Mouse (Mus musculus): ENCODE measurements around the gene Cpa2. TPM values are rescaled to one million over a fixed set of nuclear protein-coding genes. Genes with fewer than 3 reads are reported as not detected.

The Cpa2 gene
- total and polyA plus RNA-seq, 3 experiments: 0.12 TPM; not detected in 2

GRCm38 (mm10) chr6:30550496-30551192 lies 9.3 kb downstream of the Cpa2 start:
- Histone ChIP-seq H3K27ac (no peak overlapping the region), H3K79me2 (replicated peaks; ENCODE audit: control insufficient read depth, insufficient read depth, low read length) (no peaks in the 10 kb centered on the region), H3K4me1 (ENCODE audit: control insufficient read depth, insufficient read depth, low read length) (peaks cover 1% of the 10 kb centered on the region), H3K27me3 (ENCODE audit: control insufficient read depth, insufficient read depth, low read length) (no peaks in the 10 kb centered on the region), H3K9ac (ENCODE audit: low read depth, low read length) (no peak overlapping the region), H3K4me3 (no peak overlapping the region), H3K36me3 (ENCODE audit: control insufficient read depth, insufficient read depth, low read length) (no peaks in the 10 kb centered on the region)
- intact Hi-C loops (cut with DNase I): no loop called here
- TF ChIP-seq CTCF (IDR thresholded peaks at IDR 0.05) (no peak), EP300 (IDR thresholded peaks at IDR 0.05; ENCODE audit: insufficient read depth, low read depth, low read length) (no peak), POLR2A (IDR thresholded peaks at IDR 0.05; ENCODE audit: insufficient read depth, low read depth, low read length) (no peak)
- DNase-seq: no peak
- 83% methylated on average over 7 of the region's 7 CpGs for WGBS

- intact Hi-C loops (cut with DNase I): no loop called here
- no peaks in the 10 kb centered on the region for H3K27me3 ChIP-seq (ENCODE audit: control insufficient read depth, insufficient read depth, low read length)
- no peak overlapping the region for H3K27ac ChIP-seq
- DNase-seq: no peak
- H3K79me2 ChIP-seq (replicated peaks; ENCODE audit: control insufficient read depth, insufficient read depth, low read length): no peaks in the 10 kb centered on the region
- TF ChIP-seq CTCF (IDR thresholded peaks at IDR 0.05) (no peak), POLR2A (IDR thresholded peaks at IDR 0.05; ENCODE audit: insufficient read depth, low read depth, low read length) (no peak), EP300 (IDR thresholded peaks at IDR 0.05; ENCODE audit: insufficient read depth, low read depth, low read length) (no peak)
- peaks cover 1% of the 10 kb centered on the region for H3K4me1 ChIP-seq (ENCODE audit: control insufficient read depth, insufficient read depth, low read length)
- H3K9ac ChIP-seq (ENCODE audit: low read depth, low read length): no peak overlapping the region
- H3K36me3 ChIP-seq (ENCODE audit: control insufficient read depth, insufficient read depth, low read length): no peaks in the 10 kb centered on the region
- H3K4me3 ChIP-seq: no peak overlapping the region
Observed at GRCm38 (mm10) chr6:30551193-30551515, 9.8 kb downstream of the Cpa2 start.

- intact Hi-C loops (cut with DNase I): no loop called here
- H3K27ac ChIP-seq: no peak overlapping the region
- TF ChIP-seq EP300 (IDR thresholded peaks at IDR 0.05; ENCODE audit: insufficient read depth, low read depth, low read length) (no peak), CTCF (IDR thresholded peaks at IDR 0.05) (no peak), POLR2A (IDR thresholded peaks at IDR 0.05; ENCODE audit: insufficient read depth, low read depth, low read length) (no peak)
- no peaks in the 10 kb centered on the region; the same call in 1 of the 2 replicates for H3K4me1 ChIP-seq (ENCODE audit: control insufficient read depth, insufficient read depth, low read length)
- H3K27me3 ChIP-seq (ENCODE audit: control insufficient read depth, insufficient read depth, low read length): no peaks in the 10 kb centered on the region
- H3K79me2 ChIP-seq (replicated peaks; ENCODE audit: control insufficient read depth, insufficient read depth, low read length): no peaks in the 10 kb centered on the region
- DNase-seq: no peak
- H3K9ac ChIP-seq (ENCODE audit: low read depth, low read length): no peak overlapping the region
- WGBS: 47% methylated on average over 23 of the region's 23 CpGs
- no peaks in the 10 kb centered on the region for H3K36me3 ChIP-seq (ENCODE audit: control insufficient read depth, insufficient read depth, low read length)
- no peak overlapping the region for H3K4me3 ChIP-seq
Observed at GRCm38 (mm10) chr6:30551644-30552580, 10.5 kb downstream of the Cpa2 start.

GRCm38 (mm10) chr6:30552628-30553027 lies 11.2 kb downstream of the Cpa2 start:
- 55% methylated on average over 6 of the region's 6 CpGs for WGBS
- Histone ChIP-seq H3K4me1 (ENCODE audit: control insufficient read depth, insufficient read depth, low read length) (no peaks in the 10 kb centered on the region; the same call in 1 of the 2 replicates), H3K27me3 (ENCODE audit: control insufficient read depth, insufficient read depth, low read length) (no peaks in the 10 kb centered on the region), H3K4me3 (no peak overlapping the region), H3K27ac (no peak overlapping the region), H3K36me3 (ENCODE audit: control insufficient read depth, insufficient read depth, low read length) (no peaks in the 10 kb centered on the region), H3K79me2 (replicated peaks; ENCODE audit: control insufficient read depth, insufficient read depth, low read length) (no peaks in the 10 kb centered on the region), H3K9ac (ENCODE audit: low read depth, low read length) (no peak overlapping the region)
- intact Hi-C loops (cut with DNase I): no loop called here
- TF ChIP-seq POLR2A (IDR thresholded peaks at IDR 0.05; ENCODE audit: insufficient read depth, low read depth, low read length) (no peak), CTCF (IDR thresholded peaks at IDR 0.05) (no peak), EP300 (IDR thresholded peaks at IDR 0.05; ENCODE audit: insufficient read depth, low read depth, low read length) (no peak)
- no peak for DNase-seq

GRCm38 (mm10) chr6:30553381-30554010 lies 12.1 kb downstream of the Cpa2 start:
- Histone ChIP-seq H3K27me3 (ENCODE audit: control insufficient read depth, insufficient read depth, low read length) (no peaks in the 10 kb centered on the region), H3K9ac (ENCODE audit: low read depth, low read length) (no peak overlapping the region), H3K4me1 (ENCODE audit: control insufficient read depth, insufficient read depth, low read length) (no peaks in the 10 kb centered on the region; the same call in 1 of the 2 replicates), H3K79me2 (replicated peaks; ENCODE audit: control insufficient read depth, insufficient read depth, low read length) (no peaks in the 10 kb centered on the region), H3K36me3 (ENCODE audit: control insufficient read depth, insufficient read depth, low read length) (no peaks in the 10 kb centered on the region), H3K27ac (no peak overlapping the region), H3K4me3 (no peak overlapping the region)
- DNase-seq: no peak
- intact Hi-C loops (cut with DNase I): no loop called here
- WGBS: 84% methylated on average over 7 of the region's 7 CpGs
- no peak for TF ChIP-seq EP300 (IDR thresholded peaks at IDR 0.05; ENCODE audit: insufficient read depth, low read depth, low read length)
- no peak for TF ChIP-seq POLR2A (IDR thresholded peaks at IDR 0.05; ENCODE audit: insufficient read depth, low read depth, low read length)
- TF ChIP-seq CTCF (IDR thresholded peaks at IDR 0.05): no peak

All from heart, adult 2 months (tissue).